Mouse (Mus musculus): Measurements from ENCODE around the gene Tnfrsf22. TPM values are rescaled to one million over a fixed set of nuclear protein-coding genes. Genes with fewer than 3 reads are reported as not detected.
A peak's percentile ranks its signal among the peaks of the same experiment; 100 is the strongest.

Tnfrsf22 gene
- polyA plus RNA-seq, 1 experiment from 2014 or later: 3.1 TPM

GRCm38 (mm10) chr7:143624561-143624960 lies 24.9 kb downstream of the Tnfrsf22 start:
- Histone ChIP-seq H3K4me2 (replicated peaks) (no peak overlapping the region), H3K4me3 (replicated peaks; ENCODE audit: low read length) (no peak overlapping the region), H3K27me3 (ENCODE audit: control insufficient read depth, insufficient read depth, low read length) (no peaks in the 10 kb centered on the region), H3K9me3 (ENCODE audit: control insufficient read depth, low read length) (no peaks in the 10 kb centered on the region), H3K9ac (no peak overlapping the region), H3K27ac (no peak overlapping the region), H3K4me1 (replicated peaks; ENCODE audit: control insufficient read depth, insufficient read depth, low read length) (no peaks in the 10 kb centered on the region), H3K36me3 (replicated peaks; ENCODE audit: control insufficient read depth, insufficient read depth) (no peaks in the 10 kb centered on the region)
- ATAC-seq (ENCODE audit: low FRiP score) (no peak), DNase-seq (ENCODE audit: low spot score) (no peak)
- WGBS: 86% methylated on average over 3 of the region's 3 CpGs

DNA sequence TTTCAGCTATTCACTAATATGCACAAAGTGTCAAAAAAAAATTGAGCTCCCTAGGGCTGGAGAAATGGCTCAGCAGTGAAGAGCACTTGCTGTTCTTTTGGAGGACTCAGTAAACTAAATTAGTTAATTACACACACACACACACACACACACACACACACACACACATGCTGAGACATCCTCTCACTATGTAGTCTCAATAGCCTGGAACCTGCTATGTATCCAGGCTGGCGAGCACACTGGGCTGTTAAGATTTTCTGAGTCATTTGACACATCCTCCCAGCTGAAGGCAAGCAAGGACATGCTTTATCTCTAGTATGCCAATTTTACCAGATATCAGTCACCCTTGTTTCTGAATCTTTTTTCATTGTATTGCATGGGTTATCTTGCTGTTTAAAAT lies 28.5 kb downstream of the Tnfrsf22 start:
- WGBS: 59% methylated on average over 1 of the region's 1 CpGs

DNA sequence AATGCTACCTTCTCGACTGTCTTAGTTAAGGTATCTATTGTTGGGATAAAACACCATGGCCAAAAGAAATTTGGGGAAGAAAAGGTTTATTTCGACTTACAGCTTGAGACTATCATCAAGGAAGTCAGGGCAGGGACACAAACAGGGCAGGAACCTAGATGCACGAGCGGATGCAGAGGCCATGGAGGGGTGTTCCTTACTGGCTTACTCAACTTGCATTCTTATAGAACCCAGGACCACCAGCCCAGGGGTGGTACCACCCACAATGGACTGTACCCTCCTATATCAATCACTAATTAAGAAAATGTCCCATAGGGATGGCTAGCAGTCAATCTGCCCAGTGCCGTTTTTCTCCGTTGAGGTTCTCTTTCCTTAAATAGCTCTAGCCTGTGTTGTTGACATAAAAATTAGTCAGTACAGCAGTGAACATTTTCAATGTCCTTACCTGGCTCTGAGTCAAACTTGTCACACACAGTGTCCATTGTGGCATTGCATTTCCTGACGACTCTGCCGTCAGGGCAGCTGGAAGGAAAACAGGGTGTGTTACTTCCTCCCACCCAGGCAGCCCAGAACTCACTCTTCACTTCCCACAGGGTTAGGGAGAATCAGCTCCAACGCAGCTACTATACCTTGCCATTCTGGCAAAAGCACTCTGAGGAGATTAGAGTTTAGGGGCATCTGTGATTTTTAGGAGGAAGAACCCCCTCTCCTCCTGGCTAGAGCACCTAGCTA lies 34.9 kb downstream of the Tnfrsf22 start:
- ATAC-seq (ENCODE audit: low FRiP score): no peak
- WGBS: 69% methylated on average over 9 of the region's 9 CpGs
- Histone ChIP-seq H3K4me1 (replicated peaks; ENCODE audit: control insufficient read depth, insufficient read depth, low read length) (no peaks in the 10 kb centered on the region), H3K4me3 (replicated peaks; ENCODE audit: low read length) (no peak overlapping the region), H3K9ac (no peak overlapping the region), H3K27me3 (ENCODE audit: control insufficient read depth, insufficient read depth, low read length) (no peaks in the 10 kb centered on the region), H3K9me3 (ENCODE audit: control insufficient read depth, low read length) (no peaks in the 10 kb centered on the region), H3K36me3 (replicated peaks; ENCODE audit: control insufficient read depth, insufficient read depth) (no peaks in the 10 kb centered on the region), H3K27ac (no peak overlapping the region), H3K4me2 (replicated peaks) (no peak overlapping the region)
- no peak for DNase-seq (ENCODE audit: low spot score)

More for the DNA sequence above, 28.5 kb downstream of the Tnfrsf22 start:
- Histone ChIP-seq H3K4me2 (replicated peaks) (no peak overlapping the region), H3K27ac (no peak overlapping the region), H3K4me1 (replicated peaks; ENCODE audit: control insufficient read depth, insufficient read depth, low read length) (no peaks in the 10 kb centered on the region), H3K4me3 (replicated peaks; ENCODE audit: low read length) (no peak overlapping the region), H3K9me3 (ENCODE audit: control insufficient read depth, low read length) (no peaks in the 10 kb centered on the region), H3K27me3 (ENCODE audit: control insufficient read depth, insufficient read depth, low read length) (no peaks in the 10 kb centered on the region), H3K9ac (no peak overlapping the region), H3K36me3 (replicated peaks; ENCODE audit: control insufficient read depth, insufficient read depth) (no peaks in the 10 kb centered on the region)
- no peak for DNase-seq (ENCODE audit: low spot score)
- ATAC-seq (ENCODE audit: low FRiP score): no peak

GRCm38 (mm10) chr7:143612215-143612614 lies 37.2 kb downstream of the Tnfrsf22 start:
- no peaks in the 10 kb centered on the region for H3K4me1 ChIP-seq (replicated peaks; ENCODE audit: control insufficient read depth, insufficient read depth, low read length)
- no peaks in the 10 kb centered on the region for H3K9me3 ChIP-seq (ENCODE audit: control insufficient read depth, low read length)
- H3K36me3 ChIP-seq (replicated peaks; ENCODE audit: control insufficient read depth, insufficient read depth): no peaks in the 10 kb centered on the region
- no peak for DNase-seq (ENCODE audit: low spot score)
- no peak overlapping the region for H3K27ac ChIP-seq
- WGBS: 61% methylated on average over 3 of the region's 3 CpGs
- ATAC-seq (ENCODE audit: low FRiP score): no peak
- no peak overlapping the region for H3K9ac ChIP-seq
- H3K4me2 ChIP-seq (replicated peaks): no peak overlapping the region
- H3K27me3 ChIP-seq (ENCODE audit: control insufficient read depth, insufficient read depth, low read length): no peaks in the 10 kb centered on the region
- H3K4me3 ChIP-seq (replicated peaks; ENCODE audit: low read length): no peak overlapping the region

DNA sequence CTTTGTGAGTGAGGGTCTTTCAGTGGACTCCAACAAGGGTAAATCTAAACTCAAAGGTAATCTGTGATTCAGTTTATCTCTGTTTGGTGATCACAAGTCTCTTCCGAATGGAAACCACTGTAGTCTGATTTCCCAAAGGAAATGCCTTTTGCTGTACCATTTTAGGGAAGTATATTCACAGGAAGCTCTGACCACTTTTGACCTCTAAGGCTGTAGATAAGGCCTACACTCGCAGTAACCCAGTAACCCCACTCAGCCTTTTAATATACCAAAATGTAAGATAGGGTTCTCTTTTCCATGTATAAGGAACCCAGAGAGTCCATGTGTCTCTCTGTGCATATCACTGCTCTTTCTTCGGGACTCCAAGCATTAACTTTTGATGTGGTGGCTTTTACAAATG lies 44.1 kb downstream of the Tnfrsf22 start:
- Histone ChIP-seq H3K4me2 (replicated peaks) (no peak overlapping the region), H3K9ac (no peak overlapping the region), H3K9me3 (ENCODE audit: control insufficient read depth, low read length) (no peaks in the 10 kb centered on the region), H3K27me3 (ENCODE audit: control insufficient read depth, insufficient read depth, low read length) (no peaks in the 10 kb centered on the region), H3K27ac (no peak overlapping the region), H3K4me3 (replicated peaks; ENCODE audit: low read length) (no peak overlapping the region), H3K4me1 (replicated peaks; ENCODE audit: control insufficient read depth, insufficient read depth, low read length) (no peaks in the 10 kb centered on the region), H3K36me3 (replicated peaks; ENCODE audit: control insufficient read depth, insufficient read depth) (no peaks in the 10 kb centered on the region)
- WGBS: 90% methylated on average over 3 of the region's 3 CpGs
- DNase-seq (ENCODE audit: low spot score) (no peak), ATAC-seq (ENCODE audit: low FRiP score) (no peak)

- WGBS: 77% methylated on average over 2 of the region's 2 CpGs
- Histone ChIP-seq H3K9ac (no peak overlapping the region), H3K4me3 (replicated peaks; ENCODE audit: low read length) (no peak overlapping the region), H3K36me3 (replicated peaks; ENCODE audit: control insufficient read depth, insufficient read depth) (no peaks in the 10 kb centered on the region), H3K9me3 (ENCODE audit: control insufficient read depth, low read length) (no peaks in the 10 kb centered on the region), H3K27me3 (ENCODE audit: control insufficient read depth, insufficient read depth, low read length) (no peaks in the 10 kb centered on the region), H3K4me1 (replicated peaks; ENCODE audit: control insufficient read depth, insufficient read depth, low read length) (no peaks in the 10 kb centered on the region), H3K4me2 (replicated peaks) (no peak overlapping the region), H3K27ac (no peak overlapping the region)
- DNase-seq (ENCODE audit: low spot score) (no peak), ATAC-seq (ENCODE audit: low FRiP score) (no peak)
These were observed 44.6 kb downstream of the Tnfrsf22 start for GRCm38 (mm10) chr7:143604889-143605288.

DNA sequence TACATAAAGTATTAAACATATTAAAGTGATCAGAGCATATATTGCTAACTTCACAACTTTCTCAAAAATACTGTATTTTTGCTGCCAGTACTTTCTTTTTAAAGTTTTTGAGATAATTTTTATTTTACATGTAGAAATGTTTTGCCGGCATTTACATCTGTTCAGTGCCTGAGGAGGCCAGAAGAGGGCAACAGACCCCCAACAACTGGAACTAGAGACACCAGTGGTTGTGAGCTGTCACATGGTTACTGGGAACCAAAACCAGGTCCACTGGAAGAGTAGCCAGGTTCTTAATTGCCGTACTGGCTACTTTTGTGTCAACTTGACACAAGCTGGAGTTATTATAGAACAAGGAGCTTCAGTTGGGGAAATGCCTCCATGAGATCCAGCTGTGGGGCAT lies 47.8 kb downstream of the Tnfrsf22 start:
- DNase-seq (ENCODE audit: low spot score) (no peak), ATAC-seq (ENCODE audit: low FRiP score) (no peak)
- Histone ChIP-seq H3K9ac (no peak overlapping the region), H3K27ac (no peak overlapping the region), H3K4me2 (replicated peaks) (no peak overlapping the region), H3K4me1 (replicated peaks; ENCODE audit: control insufficient read depth, insufficient read depth, low read length) (peaks cover 8% of the 10 kb centered on the region), H3K4me3 (replicated peaks; ENCODE audit: low read length) (no peak overlapping the region), H3K9me3 (ENCODE audit: control insufficient read depth, low read length) (no peaks in the 10 kb centered on the region), H3K36me3 (replicated peaks; ENCODE audit: control insufficient read depth, insufficient read depth) (no peaks in the 10 kb centered on the region), H3K27me3 (ENCODE audit: control insufficient read depth, insufficient read depth, low read length) (no peaks in the 10 kb centered on the region)
- 79% methylated on average over 2 of the region's 2 CpGs for WGBS

DNA sequence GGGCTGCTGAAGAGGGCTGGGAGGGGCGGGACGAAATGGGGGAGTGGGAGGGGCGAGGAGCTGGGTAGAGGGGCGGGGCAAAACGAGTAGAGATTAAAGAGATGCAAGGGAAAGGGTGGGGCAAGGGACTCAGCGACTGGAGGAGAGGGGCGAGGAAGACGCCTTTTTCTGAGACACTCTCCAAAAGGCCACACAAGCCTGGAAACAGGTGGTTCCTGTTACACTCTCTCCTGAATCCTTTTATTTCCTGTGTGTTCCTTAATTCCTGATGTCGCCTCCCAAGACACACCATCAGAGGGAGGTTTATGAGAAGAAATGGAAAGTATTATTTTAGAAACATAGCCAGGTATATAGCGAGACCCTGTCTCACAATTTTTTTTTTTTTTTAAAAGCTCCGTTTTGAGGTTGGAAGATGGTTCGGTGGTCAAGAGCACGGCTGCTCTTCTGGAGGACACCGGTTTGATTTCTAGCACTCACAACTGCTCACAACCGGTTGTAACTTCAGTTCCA lies 49.2 kb downstream of the Tnfrsf22 start:
- Histone ChIP-seq H3K4me3 (replicated peaks; ENCODE audit: low read length) (peak overlapping the region; percentile 77), H3K4me1 (replicated peaks; ENCODE audit: control insufficient read depth, insufficient read depth, low read length) (peaks cover 9% of the 10 kb centered on the region), H3K4me2 (replicated peaks) (peak overlapping the region; percentile 87), H3K36me3 (replicated peaks; ENCODE audit: control insufficient read depth, insufficient read depth) (no peaks in the 10 kb centered on the region; the same call in 1 of the 2 replicates), H3K9ac (peak overlapping the region; percentile 93; the same call in 1 of the 2 replicates), H3K27me3 (ENCODE audit: control insufficient read depth, insufficient read depth, low read length) (no peaks in the 10 kb centered on the region), H3K27ac (no peak overlapping the region), H3K9me3 (ENCODE audit: control insufficient read depth, low read length) (no peaks in the 10 kb centered on the region)
- 6% methylated on average over 15 of the region's 15 CpGs for WGBS
- DNase-seq (ENCODE audit: low spot score) (no peak), ATAC-seq (ENCODE audit: low FRiP score) (no peak)

DNA sequence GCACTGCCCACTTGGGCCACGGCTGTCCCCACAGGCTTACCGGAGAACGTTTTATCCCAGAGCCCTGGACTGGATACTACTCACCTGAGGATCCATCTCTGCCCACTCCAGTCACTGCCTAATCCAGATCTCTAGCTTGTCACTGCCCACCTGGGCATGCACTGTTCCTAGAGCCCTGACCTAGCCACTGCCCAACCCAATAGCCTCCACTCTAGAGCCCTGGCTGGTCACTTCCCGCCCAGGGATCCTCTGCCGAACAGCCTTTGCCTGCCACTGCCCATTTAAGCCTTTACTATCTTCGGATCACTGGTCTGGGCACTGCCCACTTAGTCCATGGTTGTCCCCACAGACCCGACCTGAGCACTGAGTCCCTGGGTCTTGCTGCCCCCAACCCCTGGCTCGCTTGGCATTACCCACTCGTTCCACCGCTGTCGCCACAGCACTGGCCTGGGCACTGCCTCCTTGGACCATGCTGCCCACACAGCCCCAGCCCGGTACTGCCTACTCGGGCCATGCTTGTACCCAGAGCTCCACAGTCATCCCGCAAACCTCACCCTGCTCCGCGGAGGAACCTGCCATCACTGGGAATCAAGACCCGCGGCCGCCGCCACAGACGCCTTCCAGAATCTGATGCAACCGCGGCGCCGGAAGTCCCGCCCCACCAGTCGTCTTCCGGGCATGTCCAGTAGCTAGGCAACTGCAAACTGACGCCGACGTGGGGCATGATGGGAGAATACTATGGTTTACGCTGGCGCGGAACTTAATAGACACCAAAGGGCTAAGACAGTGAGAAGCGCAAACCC lies 49.8 kb downstream of the Tnfrsf22 start, which contains the start of gene Cars:
Cars (minus strand) TSS at position 663 of the 803 bp plus-strand sequence.
- no peaks in the 10 kb centered on the region for H3K27me3 ChIP-seq (ENCODE audit: control insufficient read depth, insufficient read depth, low read length)
- H3K9ac ChIP-seq: peak within 1 kb of the TSS; percentile 93
- H3K9me3 ChIP-seq (ENCODE audit: control insufficient read depth, low read length): no peaks in the 10 kb centered on the region
- peak within 1 kb of the TSS; percentile 77 for H3K4me3 ChIP-seq (replicated peaks; ENCODE audit: low read length)
- DNase-seq (ENCODE audit: low spot score): peak; percentile 92
- peak within 1 kb of the TSS; percentile 59 for H3K27ac ChIP-seq
- peaks cover 11% of the 10 kb centered on the region for H3K4me1 ChIP-seq (replicated peaks; ENCODE audit: control insufficient read depth, insufficient read depth, low read length)
- WGBS: 3% methylated on average over 35 of the region's 35 CpGs
- no peaks in the 10 kb centered on the region; the same call in 1 of the 2 replicates for H3K36me3 ChIP-seq (replicated peaks; ENCODE audit: control insufficient read depth, insufficient read depth)
- H3K4me2 ChIP-seq (replicated peaks): peak within 1 kb of the TSS; percentile 87
- peak; percentile 98 for ATAC-seq (ENCODE audit: low FRiP score)

All from hindbrain, embryonic 14.5 days (tissue).